Mouse (Mus musculus) testis, adult 2 months (tissue): Measurements from ENCODE around the gene Leo1. TPM values are rescaled to one million over a fixed set of nuclear protein-coding genes. Genes with fewer than 3 reads are reported as not detected.

Experiments
- H3K27ac ChIP-seq: fragments of 200-500 bp; 2 replicates; pipeline ENCODE4 v1.5.1; 2012; ENCODE audit warnings: low read depth, low read length; ENCODE audit not compliant: control insufficient read depth, insufficient read depth
- H3K27me3 ChIP-seq: fragments of 200-500 bp; 2 replicates; pipeline ENCODE4 v1.6.1; 2012; ENCODE audit warnings: mild to moderate bottlenecking, low read length, moderate library complexity; ENCODE audit not compliant: control insufficient read depth, insufficient read depth
- H3K36me3 ChIP-seq: fragments of 200-500 bp; 2 replicates; pipeline ENCODE4 v1.6.1; 2012; ENCODE audit warnings: mild to moderate bottlenecking, low read length; ENCODE audit not compliant: control insufficient read depth, insufficient read depth
- H3K4me1 ChIP-seq: fragments of 200-500 bp; 2 replicates; pipeline ENCODE4 v1.6.1; 2012; ENCODE audit warnings: low read length; ENCODE audit not compliant: control insufficient read depth, insufficient read depth
- H3K4me3 ChIP-seq: fragments of 200-500 bp; 2 replicates; pipeline ENCODE4 v1.5.1; 2012; ENCODE audit warnings: low read depth, mild to moderate bottlenecking, low read length, moderate library complexity, mixed read lengths; ENCODE audit not compliant: control insufficient read depth
- CTCF ChIP-seq: fragments of 200-500 bp; IDR thresholded peaks from 2 replicates; pipeline ENCODE4 v1.5.1; 2012; ENCODE audit warnings: low read depth, mild to moderate bottlenecking, inconsistent platforms, low read length, moderate library complexity; ENCODE audit not compliant: control insufficient read depth, insufficient read depth, insufficient replicate concordance
- POLR2A ChIP-seq: fragments of 200-500 bp; IDR thresholded peaks from 2 replicates; pipeline ENCODE4 v1.6.1; 2012; ENCODE audit warnings: low read depth, mild to moderate bottlenecking, inconsistent platforms, low read length, moderate library complexity; ENCODE audit not compliant: control insufficient read depth
- polyA plus RNA-seq: library from polyadenylated mRNA; depleted of rRNA; stranded (reverse); fragments of >200 nt; gene quantifications from 2 replicates; pipeline ENCODE4 v1.2.3, GENCODE M21; 2012

The Leo1 gene
- polyA plus RNA-seq, 1 experiment = 13.6 TPM

DNA sequence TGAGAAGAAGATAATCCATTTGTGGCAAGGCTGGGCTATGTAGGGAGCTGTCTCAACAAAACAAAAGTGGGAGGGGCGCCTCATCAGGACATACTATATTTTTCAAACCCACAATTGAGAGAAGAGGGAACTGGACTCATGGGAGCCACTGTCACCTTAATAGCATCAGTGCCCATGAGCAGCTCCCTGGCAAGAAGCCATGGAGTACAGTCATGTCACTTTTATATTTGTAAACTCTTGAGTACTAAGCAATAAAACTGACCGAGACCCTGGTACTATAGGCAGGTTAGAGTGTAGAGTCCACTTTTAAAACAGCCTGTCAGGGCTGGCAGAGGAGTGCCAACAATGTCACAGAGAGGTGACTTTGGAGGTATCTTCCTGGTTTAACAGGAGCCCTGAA is 35.2 kb upstream of the Leo1 start:
- Histone ChIP-seq H3K36me3 (peaks cover 5% of the 10 kb centered on the region), H3K27me3 (no peaks in the 10 kb centered on the region), H3K27ac (no peak overlapping the region), H3K4me1 (peaks cover 10% of the 10 kb centered on the region), H3K4me3 (peak overlapping the region; percentile 13; the same call in 1 of the 2 replicates)
- no peak for TF ChIP-seq CTCF
- TF ChIP-seq POLR2A = no peak

DNA sequence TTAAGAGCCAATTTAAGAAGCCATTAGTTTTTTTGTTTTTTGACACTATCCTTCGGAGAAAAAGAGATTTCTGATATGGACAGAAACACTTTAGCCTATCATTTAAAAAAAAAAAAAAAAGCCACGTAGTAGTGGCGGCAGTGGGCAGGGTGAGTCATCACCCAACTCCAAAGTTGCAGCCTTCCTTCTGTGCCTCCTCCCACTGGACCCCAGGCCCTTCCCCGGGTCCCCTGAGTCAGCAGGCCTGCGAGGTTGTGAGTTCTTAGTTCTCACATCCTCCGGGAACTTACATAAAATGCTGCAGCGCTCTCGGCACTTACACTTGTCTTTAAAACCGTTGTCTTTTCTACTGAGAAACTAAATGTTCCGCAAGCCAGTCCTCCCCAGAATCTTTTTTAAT is 33.5 kb upstream of the Leo1 start:
- H3K4me3 ChIP-seq = peak overlapping the region; percentile 80
- H3K36me3 ChIP-seq = peaks cover 7% of the 10 kb centered on the region
- H3K4me1 ChIP-seq = peaks cover 6% of the 10 kb centered on the region
- 0 out of 2 replicates have a peak overlapping the region, but pooled peaks have one; percentile 16 for H3K27ac ChIP-seq
- no peaks in the 10 kb centered on the region for H3K27me3 ChIP-seq
- TF ChIP-seq CTCF = no peak
- no peak for TF ChIP-seq POLR2A

DNA sequence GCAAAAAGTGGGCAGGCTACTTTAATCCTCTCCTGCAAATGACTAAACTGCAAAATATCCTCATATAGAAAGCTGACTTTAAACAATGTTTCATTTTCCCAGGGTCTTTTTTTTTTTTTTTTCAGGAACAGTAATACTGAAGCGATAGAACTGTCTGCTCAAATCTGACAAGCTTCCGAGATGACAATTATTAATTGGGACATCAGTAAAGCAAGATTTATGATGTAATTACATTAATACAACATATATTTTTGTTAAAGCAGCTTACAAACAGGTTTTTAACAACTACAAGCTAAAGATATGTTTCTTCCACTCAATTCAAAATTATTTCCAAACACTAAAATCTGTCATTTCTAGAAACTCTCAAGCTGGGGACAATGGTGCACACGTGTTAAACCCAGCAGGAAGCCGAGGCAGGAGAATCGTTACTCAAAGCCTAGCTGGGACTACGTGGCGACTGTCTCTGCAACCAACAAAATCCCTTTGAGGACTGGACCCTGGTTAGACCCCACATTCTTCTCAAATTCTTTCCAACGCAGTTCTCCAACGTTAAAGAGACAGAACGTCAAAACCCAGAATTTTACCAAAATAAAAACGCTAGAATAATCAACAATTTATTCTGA is 33.0 kb upstream of the Leo1 start:
- TF ChIP-seq CTCF (no peak), POLR2A (no peak)

DNA sequence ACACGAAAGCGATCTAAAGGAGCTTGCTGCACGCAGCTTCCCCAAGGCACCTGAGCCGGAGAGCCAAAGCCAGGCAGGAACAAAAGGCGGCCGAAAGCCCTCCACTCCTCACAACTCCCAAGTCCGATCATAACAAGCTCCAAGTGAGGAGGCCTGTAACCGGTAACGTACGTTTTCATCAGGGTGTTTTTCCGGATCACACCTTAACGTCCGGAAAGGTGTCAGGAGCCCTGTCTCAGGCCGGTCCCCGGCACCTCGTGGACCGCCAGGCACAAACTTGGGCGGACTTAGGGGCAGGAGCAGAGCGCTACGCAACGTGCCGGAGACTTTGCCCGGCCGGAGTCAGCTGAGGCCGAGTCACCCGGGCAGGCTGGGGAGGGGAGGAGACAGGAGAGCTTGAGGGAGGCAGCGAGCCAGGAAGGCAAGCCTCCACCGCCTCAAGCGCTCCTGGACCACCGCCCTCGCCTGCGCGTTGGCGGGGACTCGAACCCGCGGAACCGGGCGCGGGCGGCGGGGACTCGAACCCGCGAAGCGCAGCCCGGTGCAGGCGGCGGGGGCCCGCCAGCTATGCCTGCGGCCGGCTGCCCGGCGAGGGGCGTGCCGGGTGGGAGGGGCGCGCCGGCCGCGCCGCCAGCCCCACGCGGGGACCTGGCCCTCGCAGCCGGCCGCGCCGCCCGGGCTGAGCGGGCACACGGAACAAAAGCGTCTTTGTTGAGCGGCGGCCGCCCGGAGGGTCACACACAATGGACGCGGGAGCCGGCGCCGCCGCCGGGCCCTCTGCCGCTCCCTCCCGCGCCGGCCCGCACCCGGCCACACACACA is 32.1 kb upstream of the Leo1 start:
- H3K4me1 ChIP-seq = peaks cover 6% of the 10 kb centered on the region
- TF ChIP-seq CTCF (no peak), POLR2A (peak; percentile 65)

More for the DNA sequence above, 33.0 kb upstream of the Leo1 start:
- H3K4me3 ChIP-seq = peak overlapping the region; percentile 86
- no peaks in the 10 kb centered on the region for H3K27me3 ChIP-seq
- H3K4me1 ChIP-seq = peaks cover 6% of the 10 kb centered on the region
- H3K36me3 ChIP-seq = peaks cover 7% of the 10 kb centered on the region
- H3K27ac ChIP-seq = peak overlapping the region; percentile 100

DNA sequence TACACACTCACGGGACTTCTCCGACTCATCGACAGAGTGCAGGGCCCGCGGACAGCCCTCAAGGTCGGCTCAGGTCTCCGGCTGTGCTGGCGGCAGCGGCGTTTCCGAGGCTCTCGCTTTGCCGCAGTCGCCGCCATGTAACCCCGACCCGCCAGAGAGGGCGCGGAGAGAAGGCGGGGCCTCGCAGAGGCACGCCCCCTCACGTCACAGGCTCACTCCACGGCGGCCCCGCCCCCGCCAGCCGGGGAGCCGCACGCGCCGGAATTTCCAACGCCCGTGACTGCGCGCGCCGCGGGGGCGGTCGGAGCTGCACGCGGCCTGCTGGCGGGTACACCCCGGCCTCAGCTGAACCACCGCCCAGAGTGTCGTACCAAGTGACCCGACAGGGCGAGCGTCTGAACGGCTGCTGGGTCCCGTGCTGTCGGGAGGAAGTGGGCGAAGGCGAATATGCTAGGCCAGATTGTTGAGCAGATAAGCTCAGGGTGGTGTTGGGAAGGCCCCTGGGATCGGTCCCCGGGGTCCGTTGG is 31.4 kb upstream of the Leo1 start, which contains the start of gene Mapk6:
Gene Mapk6, minus strand, starts transcription at position 154 of the 527 bp plus-strand sequence.
- Histone ChIP-seq H3K27me3 (no peaks in the 10 kb centered on the region), H3K27ac (peak within 1 kb of the TSS; percentile 100), H3K4me3 (peak within 1 kb of the TSS; percentile 86), H3K4me1 (peaks cover 4% of the 10 kb centered on the region), H3K36me3 (peaks cover 7% of the 10 kb centered on the region)
- no peak for TF ChIP-seq CTCF
- peak; percentile 89 for TF ChIP-seq POLR2A

More for the DNA sequence above, 32.1 kb upstream of the Leo1 start:
- H3K27ac ChIP-seq = peak overlapping the region; percentile 100
- peaks cover 7% of the 10 kb centered on the region for H3K36me3 ChIP-seq
- peak overlapping the region; percentile 86 for H3K4me3 ChIP-seq
- H3K27me3 ChIP-seq = no peaks in the 10 kb centered on the region

DNA sequence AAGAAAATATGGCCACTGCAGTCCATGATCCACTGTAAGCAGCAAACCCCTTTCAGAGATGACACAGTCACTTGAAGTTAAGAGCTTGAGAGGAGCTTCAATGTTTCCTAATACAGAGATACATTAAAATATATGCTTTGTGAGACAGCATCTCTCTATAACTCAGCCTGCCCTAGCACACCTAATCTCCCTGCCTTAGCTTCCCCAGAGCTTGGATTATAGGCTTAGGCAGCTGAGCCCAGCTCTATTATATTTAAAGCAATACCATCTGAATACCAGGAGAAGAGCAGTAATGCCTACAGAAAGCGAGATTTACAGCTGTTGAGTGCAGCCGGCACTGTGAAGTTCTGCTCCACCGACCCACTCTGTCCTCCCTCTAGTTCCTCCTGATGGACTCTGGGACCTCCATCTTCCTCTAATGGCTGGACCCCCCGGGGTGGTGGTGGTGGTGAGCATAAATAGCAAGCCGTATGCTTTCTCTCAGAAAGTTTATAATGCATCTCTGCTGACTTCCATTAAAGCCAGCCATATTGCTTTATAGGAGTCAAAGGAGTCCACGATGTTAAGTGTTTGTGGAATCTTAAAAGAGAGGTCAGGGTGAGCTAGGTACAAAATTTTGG is 30.3 kb upstream of the Leo1 start:
- TF ChIP-seq POLR2A (no peak), CTCF (no peak)

DNA sequence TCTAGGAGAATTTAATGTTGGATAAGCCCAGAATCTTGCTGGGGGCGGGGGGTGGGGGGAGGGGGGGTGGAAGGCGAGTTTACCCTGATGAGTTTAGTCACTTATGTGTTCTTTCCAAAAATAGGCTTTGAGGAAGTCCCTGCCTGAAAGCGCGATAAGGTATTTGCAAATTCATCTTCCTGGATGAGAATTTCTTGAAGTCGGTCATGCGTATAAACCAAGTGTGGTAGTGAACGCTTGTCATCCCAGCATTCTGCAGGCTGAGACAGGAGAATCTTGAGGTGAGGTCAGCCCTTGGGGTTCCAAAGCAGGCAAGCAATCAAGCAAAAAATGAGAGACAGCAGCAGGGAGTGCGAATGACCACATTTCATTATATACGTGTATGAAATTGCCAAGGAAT is 29.7 kb upstream of the Leo1 start:
- Histone ChIP-seq H3K36me3 (peaks cover 10% of the 10 kb centered on the region), H3K27me3 (no peaks in the 10 kb centered on the region), H3K4me1 (peaks cover 4% of the 10 kb centered on the region), H3K27ac (no peak overlapping the region), H3K4me3 (peak overlapping the region; percentile 40)
- TF ChIP-seq POLR2A = no peak
- no peak for TF ChIP-seq CTCF

More for the DNA sequence above, 30.3 kb upstream of the Leo1 start:
- Histone ChIP-seq H3K27me3 (no peaks in the 10 kb centered on the region), H3K4me3 (peak overlapping the region; percentile 86), H3K4me1 (peaks cover 4% of the 10 kb centered on the region), H3K36me3 (peaks cover 10% of the 10 kb centered on the region), H3K27ac (peak overlapping the region; percentile 100)
